Mouse (Mus musculus) olfactory bulb, adult 2 months (tissue): Measurements from ENCODE around the gene Nptx2.

ENCODE experiments used
- CTCF ChIP-seq: fragments of 200-500 bp; IDR thresholded peaks from 2 replicates; pipeline ENCODE4 v1.5.1; 2012; ENCODE audit warnings: low read depth, mild to moderate bottlenecking, low read length, moderate library complexity; ENCODE audit not compliant: insufficient read depth
- POLR2A ChIP-seq: fragments of 200-500 bp; IDR thresholded peaks from 2 replicates; pipeline ENCODE4 v1.6.1; 2012; ENCODE audit warnings: mild to moderate bottlenecking, low read depth, low read length, moderate library complexity; ENCODE audit not compliant: insufficient read depth

DNA sequence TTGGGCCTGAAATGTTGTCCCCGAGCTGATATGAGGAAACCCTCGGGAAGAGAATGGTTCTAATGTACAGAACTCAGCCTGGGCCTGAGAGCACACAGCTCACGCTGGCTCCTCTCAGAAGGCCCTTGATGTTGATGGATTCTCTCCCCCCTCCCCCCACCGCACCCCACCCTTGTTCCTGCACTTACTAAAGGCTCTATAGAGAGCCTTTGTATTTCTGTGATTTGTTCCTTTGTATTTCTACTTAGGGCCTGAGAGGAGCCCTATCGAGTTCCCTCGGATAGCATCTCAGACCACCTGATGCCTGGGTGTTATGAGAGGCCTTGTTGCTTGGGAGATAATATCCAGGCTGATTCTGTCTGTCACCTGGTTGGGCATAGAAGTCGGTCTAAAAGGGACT is 36.3 kb upstream of the Nptx2 start:
- TF ChIP-seq CTCF (no peak), POLR2A (no peak)
